Mouse (Mus musculus): Measurements from ENCODE around the gene Cux2.

DNA sequence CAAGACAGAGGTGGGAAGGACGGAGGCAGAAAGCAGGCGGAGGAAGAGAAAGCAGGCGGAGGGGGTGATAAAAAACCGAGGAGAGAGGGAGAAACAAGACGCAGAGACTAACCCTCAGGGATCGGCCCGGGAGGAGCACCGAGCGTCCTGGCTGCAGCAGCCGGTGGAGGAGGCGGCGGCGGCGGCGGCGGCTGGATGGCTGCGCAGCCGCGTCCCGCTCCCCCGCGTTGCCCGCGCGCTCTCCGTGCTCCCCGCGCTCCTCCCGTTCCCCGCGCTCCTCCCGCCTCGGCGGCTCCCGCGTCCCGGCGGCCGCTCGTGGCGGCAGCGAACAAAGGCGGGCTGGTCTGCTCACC, 262 bp downstream of the Cux2 start:
- TF ChIP-seq POLR2A (IDR thresholded peaks at IDR 0.05; ENCODE audit: borderline replicate concordance, low read depth, low read length) (no peak), CTCF (IDR thresholded peaks at IDR 0.05; ENCODE audit: low read depth, low read length) (no peak)

Data from bone marrow macrophage, adult 2 months (primary cell).